Mouse (Mus musculus) cerebellum, adult 18-20 months (tissue): ENCODE measurements at regions not wholly inside any gene's neighbourhood (a gene's known extent, or its start where the extent isn't known, plus 50 kb on each side); places are given as distances from the start of the nearest gene placed in this dataset.

Source experiments
- DNase-seq, 2 experiments: peaks; one replicate each; pipeline ENCODE4 v3.0.0; 2021

- no peak for DNase-seq
Observed at GRCm38 (mm10) chr13:102394057-102394456, 299.3 kb upstream of the Cd180 start.

- DNase-seq: no peak
Observed at GRCm38 (mm10) chr13:102397411-102397810, 295.9 kb upstream of the Cd180 start.

GRCm38 (mm10) chr13:102411840-102412239 is 281.5 kb upstream of the Cd180 start:
- DNase-seq: no peak

GRCm38 (mm10) chr13:102434372-102434954 is 258.9 kb upstream of the Cd180 start:
- no peak for DNase-seq

- DNase-seq: no peak
Observed at GRCm38 (mm10) chr13:102442676-102443075, 250.7 kb upstream of the Cd180 start.

GRCm38 (mm10) chr13:102447310-102447709 is 246.0 kb upstream of the Cd180 start:
- no peak for DNase-seq

- no peak for DNase-seq
Observed at GRCm38 (mm10) chr13:102449416-102450121, 243.8 kb upstream of the Cd180 start.

- DNase-seq: no peak
Observed at GRCm38 (mm10) chr13:102451176-102451575, 242.2 kb upstream of the Cd180 start.

- DNase-seq: no peak
Observed at GRCm38 (mm10) chr13:102458711-102459110, 234.6 kb upstream of the Cd180 start.

GRCm38 (mm10) chr13:102463993-102464392 is 229.4 kb upstream of the Cd180 start:
- no peak for DNase-seq

- DNase-seq: no peak
Observed at GRCm38 (mm10) chr13:102481906-102482305, 211.5 kb upstream of the Cd180 start.

- no peak for DNase-seq
Observed at GRCm38 (mm10) chr13:102482451-102482850, 210.9 kb upstream of the Cd180 start.

- DNase-seq: no peak
Observed at GRCm38 (mm10) chr13:102487416-102488097, 205.8 kb upstream of the Cd180 start.

GRCm38 (mm10) chr13:102491370-102491769 is 202.0 kb upstream of the Cd180 start:
- no peak for DNase-seq

GRCm38 (mm10) chr13:102504157-102504947 is 189.0 kb upstream of the Cd180 start:
- DNase-seq: no peak

GRCm38 (mm10) chr13:102507226-102507625 is 186.1 kb upstream of the Cd180 start:
- no peak for DNase-seq

GRCm38 (mm10) chr13:102507916-102508315 is 185.4 kb upstream of the Cd180 start:
- DNase-seq: no peak

GRCm38 (mm10) chr13:102510733-102511279 is 182.6 kb upstream of the Cd180 start:
- no peak for DNase-seq

GRCm38 (mm10) chr13:102518169-102518882 is 175.0 kb upstream of the Cd180 start:
- DNase-seq: no peak

GRCm38 (mm10) chr13:102521427-102521826 is 171.9 kb upstream of the Cd180 start:
- DNase-seq: no peak

- no peak for DNase-seq
Observed at GRCm38 (mm10) chr13:102522080-102522479, 171.3 kb upstream of the Cd180 start.

- no peak for DNase-seq
Observed at GRCm38 (mm10) chr13:102526621-102527140, 166.7 kb upstream of the Cd180 start.
